Mouse (Mus musculus) megakaryocyte, embryonic 14.5 days (primary cell): ENCODE measurements around the gene Ern1.

Experiments
- FLI1 ChIP-seq: IDR thresholded peaks from 2 replicates; pipeline ENCODE4 v1.6.1; 2012; ENCODE audit warnings: low read length, inconsistent platforms, mixed read lengths
- GATA1 ChIP-seq: IDR thresholded peaks from 3 replicates; pipeline ENCODE4 v1.6.1; 2012; ENCODE audit warnings: mixed read lengths, low read length, inconsistent platforms, borderline replicate concordance

DNA sequence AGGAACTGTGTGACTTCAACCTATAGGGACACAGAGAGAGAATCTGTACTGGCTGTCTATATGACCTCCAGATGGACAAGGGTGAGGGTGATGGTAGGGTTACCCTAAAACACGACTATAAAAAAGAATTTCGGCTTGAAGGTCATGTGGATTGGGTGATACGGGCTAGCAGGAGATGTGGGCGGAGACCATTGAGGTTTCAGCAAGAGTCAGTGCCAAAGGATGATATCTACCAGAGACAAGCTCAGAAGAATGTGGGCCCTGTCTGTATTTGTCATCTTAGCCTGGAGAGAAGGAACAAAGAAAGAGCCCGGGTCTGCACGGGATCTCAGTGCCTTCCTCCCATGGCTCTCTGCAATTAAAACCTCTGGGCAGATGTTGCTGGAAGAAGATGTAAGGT is 137.9 kb downstream of the Ern1 start:
- TF ChIP-seq GATA1: no peak
- TF ChIP-seq FLI1: no peak
